Mouse (Mus musculus) ES-E14 (cell line): Measurements from ENCODE around the gene Calhm3. TPM values are rescaled to one million over a fixed set of nuclear protein-coding genes. Genes with fewer than 3 reads are reported as not detected.

Source experiments
- DNase-seq: peaks from one replicate; pipeline ENCODE4 v3.0.0-alpha.2; 2013; ENCODE audit warnings: low read depth, low spot score
- H3K27ac ChIP-seq: 2 replicates; pipeline ENCODE4 v1.5.1; 2012; ENCODE audit warnings: low read depth, mild to moderate bottlenecking, low read length, moderate library complexity, mixed read lengths; ENCODE audit not compliant: poor library complexity, insufficient read depth, severe bottlenecking
- H3K36me3 ChIP-seq: 2 replicates; pipeline ENCODE4 v1.6.1; 2012; ENCODE audit warnings: mild to moderate bottlenecking, low read length, moderate library complexity, mixed read lengths; ENCODE audit not compliant: control insufficient read depth, poor library complexity, insufficient read depth, severe bottlenecking
- H3K4me1 ChIP-seq, 2 experiments: fragments of 150-350 bp in 1 of 2; sonication (generic) in 1 of 2; 2 replicates each; pipeline ENCODE4 v1.6.1; 2012; ENCODE audit warnings: low read length in 2 of 2, mild to moderate bottlenecking in 1 of 2, mixed read lengths in 1 of 2; ENCODE audit not compliant: control insufficient read depth in 2 of 2, insufficient read depth in 2 of 2, poor library complexity in 1 of 2
- H3K4me3 ChIP-seq, 2 experiments: fragments of 150-350 bp in 1 of 2; sonication (generic) in 1 of 2; 2 replicates each; pipeline ENCODE4 v1.5.1; 2012; ENCODE audit warnings: low read length in 2 of 2, low read depth in 1 of 2, mild to moderate bottlenecking in 1 of 2, mixed read lengths in 1 of 2; ENCODE audit not compliant: insufficient read depth in 1 of 2, poor library complexity in 1 of 2, severe bottlenecking in 1 of 2
- H3K9ac ChIP-seq: 2 replicates; pipeline ENCODE4 v1.6.1; 2012; ENCODE audit warnings: low read depth, mild to moderate bottlenecking, low read length, mixed read lengths; ENCODE audit not compliant: poor library complexity, insufficient read depth, severe bottlenecking
- H3K9me3 ChIP-seq: fragments of 150-350 bp; sonication (generic); 2 replicates; pipeline ENCODE4 v1.6.1; 2012; ENCODE audit warnings: low read depth, mild to moderate bottlenecking, low read length; ENCODE audit not compliant: control insufficient read depth, insufficient read depth
- CHD2 ChIP-seq: IDR thresholded peaks from 2 replicates; pipeline ENCODE4 v1.6.1; 2014; ENCODE audit warnings: mild to moderate bottlenecking, low read depth, low read length, inconsistent platforms
- HCFC1 ChIP-seq: IDR thresholded peaks from 2 replicates; pipeline ENCODE4 v1.6.1; 2012; ENCODE audit warnings: low read length, inconsistent platforms, borderline replicate concordance; ENCODE audit not compliant: insufficient read depth
- MAFK ChIP-seq: IDR thresholded peaks from 2 replicates; pipeline ENCODE4 v1.6.1; 2014; ENCODE audit warnings: mild to moderate bottlenecking, low read depth, low read length, inconsistent platforms; ENCODE audit not compliant: insufficient read depth
- ZC3H11A ChIP-seq: IDR thresholded peaks from 2 replicates; pipeline ENCODE4 v1.6.1; 2012; ENCODE audit warnings: low read depth, mild to moderate bottlenecking, inconsistent platforms, low read length, borderline replicate concordance
- ZNF384 ChIP-seq: IDR thresholded peaks from 2 replicates; pipeline ENCODE4 v1.6.1; 2012; ENCODE audit warnings: low read depth, low read length, inconsistent platforms
- in situ Hi-C, 2 experiments: fragments of 600-800 bp; cut with MboI; formaldehyde crosslinking; loops; one replicate each; pipeline ENCODE4 v1.15.1; 2025; ENCODE audit warnings: low sequenced_read_pairs in 2 of 2, inconsistent platforms in 1 of 2; ENCODE audit not compliant: unreplicated experiment in 2 of 2
- total RNA-seq: library from RNA; depleted of rRNA; stranded (reverse); fragments of 300-350 nt; gene quantifications from 2 replicates; pipeline ENCODE4 v1.2.3, GENCODE M21; 2012

Gene Calhm3
- total RNA-seq, 1 experiment: 2.8 TPM

GRCm38 (mm10) chr19:47175472-47175871 lies 17.9 kb upstream of the Calhm3 start:
- in situ Hi-C loops: no loop called here

DNA sequence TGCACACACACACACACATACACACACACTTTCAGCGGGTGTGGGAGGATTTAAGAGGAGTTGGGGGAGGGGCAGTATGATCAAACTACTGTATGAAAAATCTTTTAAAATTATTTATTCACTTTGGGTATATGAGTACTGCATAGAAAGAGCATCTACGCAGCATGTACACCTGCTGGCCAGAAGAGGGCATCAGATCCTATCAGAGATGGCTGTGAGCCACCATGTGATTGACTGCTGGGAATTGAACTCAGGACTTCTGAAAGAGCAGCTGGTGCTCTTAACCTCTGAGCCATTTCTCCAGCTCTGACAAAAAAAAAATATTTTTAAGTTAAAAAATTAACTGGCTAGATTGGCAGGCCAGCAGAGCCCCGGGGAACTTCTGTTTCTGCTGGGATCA lies 17.0 kb upstream of the Calhm3 start:
- TF ChIP-seq CHD2 (no peak), ZC3H11A (no peak), ZNF384 (no peak), HCFC1 (no peak), MAFK (no peak)
- peaks cover 0 to 12% of the 10 kb centered on the region in 2 experiments; a peak in 2 of 4 replicates for H3K4me1 ChIP-seq
- in situ Hi-C loops: no loop called here

More at GRCm38 (mm10) chr19:47175472-47175871, 17.9 kb upstream of the Calhm3 start:
- Histone ChIP-seq H3K9ac (peak overlapping the region; percentile 42; the same call in 1 of the 2 replicates), H3K4me3 (no peak overlapping the region), H3K4me1 (peaks cover 0 to 12% of the 10 kb centered on the region in 2 experiments; a peak in 2 of 4 replicates), H3K27ac (0 out of 2 replicates have a peak overlapping the region, but pooled peaks have one; percentile 8), H3K36me3 (no peaks in the 10 kb centered on the region), H3K9me3 (no peaks in the 10 kb centered on the region)
- no peak for DNase-seq
- no peak for TF ChIP-seq MAFK
- TF ChIP-seq HCFC1: no peak
- 0 out of 2 replicates have a peak, but pooled peaks have one; percentile 42 for TF ChIP-seq ZNF384
- TF ChIP-seq CHD2: no peak
- no peak for TF ChIP-seq ZC3H11A

DNA sequence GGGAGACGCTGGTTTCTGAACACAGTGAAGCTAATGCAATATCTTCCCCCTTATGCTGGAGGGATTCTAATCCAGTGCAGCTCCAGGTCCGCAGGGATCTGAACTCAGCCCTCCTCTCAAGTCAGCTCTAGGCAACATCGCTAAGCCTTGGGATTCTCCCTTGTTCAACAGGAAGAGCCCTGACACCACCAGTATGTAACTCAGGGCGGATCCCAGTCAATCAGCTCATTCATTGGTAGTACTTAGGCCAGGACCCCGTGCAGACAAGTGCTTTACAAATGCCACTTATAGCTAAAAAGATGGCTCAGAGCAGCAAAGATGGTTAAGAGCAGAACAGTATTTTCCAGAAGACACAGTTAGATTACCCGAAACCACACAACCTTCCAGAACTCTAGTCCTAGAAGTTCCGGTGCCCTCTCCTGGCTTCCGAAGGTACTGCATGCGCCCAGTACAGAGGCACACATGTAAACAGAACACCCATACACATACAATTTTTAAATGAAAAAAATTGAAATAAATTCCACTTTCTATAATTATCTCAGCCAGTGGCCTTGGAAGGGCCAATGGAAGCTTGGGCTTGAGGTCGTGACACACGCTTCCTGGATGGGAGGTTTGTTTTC lies 11.3 kb upstream of the Calhm3 start:
- Histone ChIP-seq H3K9ac (no peak overlapping the region), H3K4me3 (0 out of 4 replicates have a peak overlapping the region, but pooled peaks of 1 of the 2 experiments have one; percentile 30), H3K4me1 (peaks cover 0 to 9% of the 10 kb centered on the region in 2 experiments; a peak in 2 of 4 replicates), H3K36me3 (no peaks in the 10 kb centered on the region), H3K27ac (no peak overlapping the region), H3K9me3 (no peaks in the 10 kb centered on the region)
- in situ Hi-C loops: loop anchor here in 1 of 2 experiments (5.0 kb wide), 1 partner anchor 42 kb away; no protein-coding TSS in a partner anchor
- TF ChIP-seq ZC3H11A: peak; percentile 33; the same call in 1 of the 2 replicates
- TF ChIP-seq CHD2: no peak
- peak; percentile 83 for DNase-seq

More for the DNA sequence above, 17.0 kb upstream of the Calhm3 start:
- no peak overlapping the region for H3K9ac ChIP-seq
- no peaks in the 10 kb centered on the region for H3K9me3 ChIP-seq
- H3K4me3 ChIP-seq: no peak overlapping the region
- H3K27ac ChIP-seq: no peak overlapping the region; the same call in 1 of the 2 replicates
- H3K36me3 ChIP-seq: no peaks in the 10 kb centered on the region
- DNase-seq: no peak

DNA sequence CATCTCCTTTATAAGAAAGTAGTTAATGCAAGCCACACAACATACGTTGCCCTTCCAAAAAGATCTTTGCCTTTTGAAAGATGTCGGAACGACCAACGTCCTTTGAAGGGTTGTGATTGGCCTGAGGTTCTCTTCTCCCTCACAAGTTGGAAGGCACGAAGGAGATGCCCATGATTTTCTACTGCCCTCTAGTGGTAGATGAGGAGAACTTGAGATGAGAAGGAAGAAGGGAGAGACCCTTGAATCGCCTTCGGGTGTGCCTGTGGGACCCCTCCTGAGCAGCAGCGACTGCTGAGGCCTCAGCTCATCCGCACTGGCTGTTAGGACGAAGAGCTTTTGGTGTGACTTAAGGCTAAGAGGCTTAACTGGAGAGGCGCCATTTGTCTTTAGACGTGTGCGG lies 10.7 kb upstream of the Calhm3 start:
- in situ Hi-C loops: loop anchor here in 1 of 2 experiments (5.0 kb wide), 1 partner anchor 41 kb away; no protein-coding TSS in a partner anchor
- peaks cover 0 to 7% of the 10 kb centered on the region in 2 experiments; a peak in 2 of 4 replicates for H3K4me1 ChIP-seq
- no peaks in the 10 kb centered on the region for H3K9me3 ChIP-seq
- TF ChIP-seq CHD2 (no peak), ZC3H11A (peak; percentile 57; the same call in 1 of the 2 replicates)
- H3K4me3 ChIP-seq: 0 out of 4 replicates have a peak overlapping the region, but pooled peaks of 1 of the 2 experiments have one; percentile 30
- no peak for DNase-seq
- H3K9ac ChIP-seq: no peak overlapping the region
- no peaks in the 10 kb centered on the region for H3K36me3 ChIP-seq
- no peak overlapping the region for H3K27ac ChIP-seq
